Mouse (Mus musculus): ENCODE measurements at regions not wholly inside any gene's neighbourhood (a gene's known extent, or its start where the extent isn't known, plus 50 kb on each side); places are given as distances from the start of the nearest gene placed in this dataset.

- Histone ChIP-seq H3K36me3 (ENCODE audit: control insufficient read depth, insufficient read depth, low read length, poor library complexity, severe bottlenecking) (no peaks in the 10 kb centered on the region), H3K27ac (ENCODE audit: insufficient read depth, low read length) (no peak overlapping the region), H3K4me1 (ENCODE audit: control insufficient read depth, insufficient read depth, low read length) (no peaks in the 10 kb centered on the region), H3K4me3 (ENCODE audit: low read depth, low read length) (no peak overlapping the region), H3K9ac (ENCODE audit: low read depth, poor library complexity, severe bottlenecking) (no peak overlapping the region), H3K9me3 (replicated peaks; ENCODE audit: control insufficient read depth, insufficient read depth, low read length, poor library complexity, severe bottlenecking) (no peaks in the 10 kb centered on the region), H3K27me3 (ENCODE audit: control insufficient read depth, insufficient read depth, low read length, poor library complexity, severe bottlenecking) (no peaks in the 10 kb centered on the region)
- no peak for TF ChIP-seq CTCF (IDR thresholded peaks at IDR 0.05; ENCODE audit: low read depth, low read length)
- TF ChIP-seq EP300 (IDR thresholded peaks at IDR 0.05; ENCODE audit: insufficient read depth, low read depth, low read length) = no peak
- TF ChIP-seq POLR2A (IDR thresholded peaks at IDR 0.05; ENCODE audit: insufficient read depth, low read length) = no peak
Observed at GRCm38 (mm10) chr3:153144217-153144616, 162.2 kb upstream of the St6galnac5 start.

DNA sequence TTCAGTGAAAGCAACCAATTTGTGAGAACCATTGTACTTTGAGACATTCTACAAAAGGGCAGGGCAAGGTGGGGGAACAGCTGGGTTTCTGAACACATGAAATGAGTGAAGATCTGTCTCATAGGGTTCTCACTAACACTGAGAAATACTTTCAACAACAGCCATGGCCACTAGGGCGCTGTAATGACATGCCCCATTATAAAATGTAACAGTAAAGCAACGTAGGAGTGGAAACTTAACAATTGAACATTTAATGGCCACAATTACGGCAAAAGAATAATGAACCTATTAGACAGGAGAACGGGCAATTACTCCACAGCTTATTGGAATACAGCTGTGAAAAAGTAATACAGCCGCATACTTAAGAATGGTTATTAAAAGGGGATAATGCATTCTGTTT is 158.9 kb upstream of the St6galnac5 start:
- Histone ChIP-seq H3K36me3 (ENCODE audit: control insufficient read depth, insufficient read depth, low read length, poor library complexity, severe bottlenecking) (no peaks in the 10 kb centered on the region), H3K9ac (ENCODE audit: low read depth, poor library complexity, severe bottlenecking) (no peak overlapping the region), H3K9me3 (replicated peaks; ENCODE audit: control insufficient read depth, insufficient read depth, low read length, poor library complexity, severe bottlenecking) (no peaks in the 10 kb centered on the region), H3K4me1 (ENCODE audit: control insufficient read depth, insufficient read depth, low read length) (no peaks in the 10 kb centered on the region), H3K27ac (ENCODE audit: insufficient read depth, low read length) (no peak overlapping the region), H3K4me3 (ENCODE audit: low read depth, low read length) (no peak overlapping the region), H3K27me3 (ENCODE audit: control insufficient read depth, insufficient read depth, low read length, poor library complexity, severe bottlenecking) (no peaks in the 10 kb centered on the region)
- TF ChIP-seq EP300 (IDR thresholded peaks at IDR 0.05; ENCODE audit: insufficient read depth, low read depth, low read length) = no peak
- no peak for TF ChIP-seq CTCF (IDR thresholded peaks at IDR 0.05; ENCODE audit: low read depth, low read length)
- no peak for TF ChIP-seq POLR2A (IDR thresholded peaks at IDR 0.05; ENCODE audit: insufficient read depth, low read length)

DNA sequence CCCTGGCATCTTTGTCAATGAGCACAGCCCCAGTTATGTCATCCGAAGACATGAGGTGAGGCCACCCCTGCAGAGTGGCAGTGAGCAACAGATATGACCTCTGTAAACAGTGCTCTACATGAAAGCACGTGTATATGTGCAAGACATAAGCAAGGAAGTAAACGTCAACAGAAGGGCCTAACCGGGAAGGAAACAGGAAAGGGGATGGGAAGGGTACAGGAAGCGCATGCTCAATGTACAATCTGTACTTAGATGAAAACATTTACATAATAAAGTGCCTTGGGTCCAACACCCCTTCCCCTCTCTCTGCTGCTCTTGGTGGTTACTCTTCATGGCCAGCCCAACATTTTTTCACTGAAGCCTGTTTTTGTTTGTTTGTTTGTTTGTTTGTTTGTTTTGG is 143.3 kb upstream of the St6galnac5 start:
- H3K27me3 ChIP-seq (ENCODE audit: control insufficient read depth, insufficient read depth, low read length, poor library complexity, severe bottlenecking) = no peaks in the 10 kb centered on the region
- no peak for TF ChIP-seq POLR2A (IDR thresholded peaks at IDR 0.05; ENCODE audit: insufficient read depth, low read length)
- no peak for TF ChIP-seq EP300 (IDR thresholded peaks at IDR 0.05; ENCODE audit: insufficient read depth, low read depth, low read length)
- no peak for TF ChIP-seq CTCF (IDR thresholded peaks at IDR 0.05; ENCODE audit: low read depth, low read length)

GRCm38 (mm10) chr3:153121934-153122333 is 139.9 kb upstream of the St6galnac5 start:
- H3K27me3 ChIP-seq (ENCODE audit: control insufficient read depth, insufficient read depth, low read length, poor library complexity, severe bottlenecking) = no peaks in the 10 kb centered on the region
- H3K4me1 ChIP-seq (ENCODE audit: control insufficient read depth, insufficient read depth, low read length) = no peaks in the 10 kb centered on the region
- no peak overlapping the region for H3K4me3 ChIP-seq (ENCODE audit: low read depth, low read length)
- H3K9ac ChIP-seq (ENCODE audit: low read depth, poor library complexity, severe bottlenecking) = no peak overlapping the region
- no peaks in the 10 kb centered on the region for H3K9me3 ChIP-seq (replicated peaks; ENCODE audit: control insufficient read depth, insufficient read depth, low read length, poor library complexity, severe bottlenecking)
- no peaks in the 10 kb centered on the region for H3K36me3 ChIP-seq (ENCODE audit: control insufficient read depth, insufficient read depth, low read length, poor library complexity, severe bottlenecking)
- H3K27ac ChIP-seq (ENCODE audit: insufficient read depth, low read length) = no peak overlapping the region
- TF ChIP-seq POLR2A (IDR thresholded peaks at IDR 0.05; ENCODE audit: insufficient read depth, low read length) = no peak
- no peak for TF ChIP-seq CTCF (IDR thresholded peaks at IDR 0.05; ENCODE audit: low read depth, low read length)
- no peak for TF ChIP-seq EP300 (IDR thresholded peaks at IDR 0.05; ENCODE audit: insufficient read depth, low read depth, low read length)

More for the DNA sequence above, 143.3 kb upstream of the St6galnac5 start:
- Histone ChIP-seq H3K36me3 (ENCODE audit: control insufficient read depth, insufficient read depth, low read length, poor library complexity, severe bottlenecking) (no peaks in the 10 kb centered on the region), H3K9ac (ENCODE audit: low read depth, poor library complexity, severe bottlenecking) (no peak overlapping the region), H3K27ac (ENCODE audit: insufficient read depth, low read length) (no peak overlapping the region), H3K9me3 (replicated peaks; ENCODE audit: control insufficient read depth, insufficient read depth, low read length, poor library complexity, severe bottlenecking) (no peaks in the 10 kb centered on the region), H3K4me1 (ENCODE audit: control insufficient read depth, insufficient read depth, low read length) (no peaks in the 10 kb centered on the region), H3K4me3 (ENCODE audit: low read depth, low read length) (no peak overlapping the region)

DNA sequence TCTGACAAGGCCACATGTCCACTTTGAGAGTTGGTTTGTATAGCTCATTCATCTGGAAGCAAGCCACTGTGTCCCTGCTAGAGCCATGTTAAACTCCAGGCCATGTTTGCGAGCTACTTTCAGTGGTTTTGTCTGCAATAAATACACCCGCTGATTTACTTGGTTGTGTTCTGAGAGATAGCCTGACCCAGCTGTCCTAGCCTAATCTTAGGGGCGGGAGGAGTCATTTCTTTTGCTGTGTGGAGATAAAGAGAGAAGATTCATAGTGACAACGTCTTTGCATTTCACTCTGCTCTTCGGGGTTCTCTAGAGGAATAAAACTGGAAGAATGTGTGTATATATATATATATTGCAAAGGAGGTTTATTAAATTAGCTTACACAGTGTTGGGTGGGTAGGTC is 137.1 kb upstream of the St6galnac5 start:
- H3K27me3 ChIP-seq (ENCODE audit: control insufficient read depth, insufficient read depth, low read length, poor library complexity, severe bottlenecking) = no peaks in the 10 kb centered on the region
- H3K36me3 ChIP-seq (ENCODE audit: control insufficient read depth, insufficient read depth, low read length, poor library complexity, severe bottlenecking) = no peaks in the 10 kb centered on the region
- no peaks in the 10 kb centered on the region for H3K4me1 ChIP-seq (ENCODE audit: control insufficient read depth, insufficient read depth, low read length)
- H3K9ac ChIP-seq (ENCODE audit: low read depth, poor library complexity, severe bottlenecking) = no peak overlapping the region
- H3K4me3 ChIP-seq (ENCODE audit: low read depth, low read length) = no peak overlapping the region
- no peaks in the 10 kb centered on the region for H3K9me3 ChIP-seq (replicated peaks; ENCODE audit: control insufficient read depth, insufficient read depth, low read length, poor library complexity, severe bottlenecking)
- no peak overlapping the region for H3K27ac ChIP-seq (ENCODE audit: insufficient read depth, low read length)
- no peak for TF ChIP-seq EP300 (IDR thresholded peaks at IDR 0.05; ENCODE audit: insufficient read depth, low read depth, low read length)

DNA sequence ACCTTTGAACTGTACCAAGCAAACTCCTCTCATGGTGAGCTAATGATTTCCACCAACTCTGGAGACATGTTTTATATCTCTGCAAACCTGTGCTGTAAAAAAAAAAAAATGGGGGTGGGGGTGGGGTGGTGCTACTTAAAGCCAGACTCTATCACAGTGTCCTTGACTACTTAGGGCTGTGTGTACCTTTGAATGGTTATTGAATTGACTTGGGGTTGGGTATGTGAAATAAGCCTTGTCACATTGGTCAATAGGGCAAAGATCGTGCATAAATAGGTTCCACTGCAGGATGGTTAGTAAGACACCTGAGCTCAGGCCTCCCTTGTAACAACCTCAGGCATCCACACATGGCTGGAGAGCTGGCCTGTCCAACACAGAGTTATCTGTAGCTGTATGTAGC is 136.6 kb upstream of the St6galnac5 start:
- no peak overlapping the region for H3K4me3 ChIP-seq (ENCODE audit: low read depth, low read length)
- no peak overlapping the region for H3K9ac ChIP-seq (ENCODE audit: low read depth, poor library complexity, severe bottlenecking)
- no peak for TF ChIP-seq CTCF (IDR thresholded peaks at IDR 0.05; ENCODE audit: low read depth, low read length)
- TF ChIP-seq EP300 (IDR thresholded peaks at IDR 0.05; ENCODE audit: insufficient read depth, low read depth, low read length) = no peak
- H3K36me3 ChIP-seq (ENCODE audit: control insufficient read depth, insufficient read depth, low read length, poor library complexity, severe bottlenecking) = no peaks in the 10 kb centered on the region
- H3K27me3 ChIP-seq (ENCODE audit: control insufficient read depth, insufficient read depth, low read length, poor library complexity, severe bottlenecking) = no peaks in the 10 kb centered on the region
- no peaks in the 10 kb centered on the region for H3K4me1 ChIP-seq (ENCODE audit: control insufficient read depth, insufficient read depth, low read length)
- no peak overlapping the region for H3K27ac ChIP-seq (ENCODE audit: insufficient read depth, low read length)
- H3K9me3 ChIP-seq (replicated peaks; ENCODE audit: control insufficient read depth, insufficient read depth, low read length, poor library complexity, severe bottlenecking) = no peaks in the 10 kb centered on the region

Data from ES-Bruce4 (cell line).